Mouse (Mus musculus) hindbrain, embryonic 12.5 days (tissue): ENCODE results near the gene Vegfa. TPM values are rescaled to one million over a fixed set of nuclear protein-coding genes. Genes with fewer than 3 reads are reported as not detected.
A peak's percentile ranks its signal among the peaks of the same experiment; 100 is the strongest.

Experiments
- ATAC-seq: fragments of 200-750 bp; cut with Nextera tagmentation; 2 replicates; pipeline ENCODE4 v1.8.0; 2017; ENCODE audit warnings: moderate TSS enrichment; ENCODE audit not compliant: low FRiP score
- H3K27ac ChIP-seq: fragments of 300-500 bp; sonication (generic); 2 replicates; pipeline ENCODE4 v1.5.1; 2016; ENCODE audit warnings: mild to moderate bottlenecking
- H3K27me3 ChIP-seq: fragments of 300-500 bp; sonication (generic); 2 replicates; pipeline ENCODE4 v1.6.1; 2016; ENCODE audit warnings: mild to moderate bottlenecking
- H3K36me3 ChIP-seq: fragments of 300-500 bp; sonication (generic); 2 replicates; pipeline ENCODE4 v1.6.1; 2016; ENCODE audit warnings: mild to moderate bottlenecking
- H3K4me1 ChIP-seq: fragments of 300-500 bp; sonication (generic); 2 replicates; pipeline ENCODE4 v1.6.1; 2016
- H3K4me2 ChIP-seq: fragments of 300-500 bp; sonication (generic); replicated peaks from 2 replicates; pipeline ENCODE4 v1.6.1; 2016; ENCODE audit warnings: mild to moderate bottlenecking
- H3K4me3 ChIP-seq: fragments of 300-500 bp; sonication (generic); 2 replicates; pipeline ENCODE4 v1.5.1; 2016; ENCODE audit warnings: mild to moderate bottlenecking
- H3K9ac ChIP-seq: fragments of 300-500 bp; sonication (generic); 2 replicates; pipeline ENCODE4 v1.6.1; 2016; ENCODE audit warnings: mild to moderate bottlenecking, moderate library complexity
- H3K9me3 ChIP-seq: fragments of 300-500 bp; sonication (generic); replicated peaks from 2 replicates; pipeline ENCODE4 v1.6.1; 2016; ENCODE audit warnings: mild to moderate bottlenecking
- WGBS: fragments of 180-500 bp; shearing (Covaris S2); methylation state at CpG from one replicate; pipeline ENCODE4 v1.1.7; 2016; 5-methylcytosine and 5-hydroxymethylcytosine counted together
- polyA plus RNA-seq: library from polyadenylated mRNA; unstranded; fragments of >200 nt; fragmentation: Nextera tagmentation; extraction: Ambion mirVana; gene quantifications from 2 replicates; pipeline ENCODE4 v1.2.1, GENCODE M21; 2016

Vegfa gene
- polyA plus RNA-seq = 4.0 and 4.7 TPM in 2 replicates

GRCm38 (mm10) chr17:46032257-46032991, at the start of gene Vegfa:
Vegfa (minus strand) TSS chr17:46032369.
- peak; percentile 82 for ATAC-seq
- peak within 1 kb of the TSS; percentile 94 for H3K9ac ChIP-seq
- WGBS = under 1% methylated on average over 40 of the region's 40 CpGs

DNA sequence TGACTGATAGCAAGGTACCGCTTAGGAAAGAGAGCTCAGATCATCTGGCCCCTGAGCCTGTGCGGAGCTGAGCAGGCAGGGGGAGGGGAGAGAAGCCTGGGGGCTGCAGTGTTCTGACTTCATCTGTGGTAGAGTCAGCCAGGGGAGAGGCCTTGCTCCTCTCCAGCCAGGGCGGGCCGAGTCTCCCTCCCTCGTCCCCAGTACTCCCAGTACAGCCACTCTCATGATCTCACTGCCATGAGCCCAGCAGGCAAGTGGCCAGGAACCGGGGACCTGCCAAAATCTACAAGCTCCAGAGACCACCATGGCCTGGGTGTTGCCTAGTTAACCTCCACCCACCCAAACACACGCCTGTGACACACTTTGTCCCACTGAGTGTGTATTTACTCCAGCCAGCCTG, 49.5 kb upstream of the Vegfa start:
- H3K9ac ChIP-seq = no peak overlapping the region
- no peaks in the 10 kb centered on the region for H3K36me3 ChIP-seq
- no peak for ATAC-seq
- H3K4me3 ChIP-seq = no peak overlapping the region
- WGBS = 73% methylated on average over 6 of the region's 7 CpGs
- H3K9me3 ChIP-seq = 0 out of 2 replicates have a peak, but pooled peaks cover 3% of the 10 kb centered on the region
- H3K27ac ChIP-seq = no peak overlapping the region
- no peak overlapping the region for H3K4me2 ChIP-seq
- no peaks in the 10 kb centered on the region for H3K27me3 ChIP-seq
- peaks cover 39% of the 10 kb centered on the region for H3K4me1 ChIP-seq

More at GRCm38 (mm10) chr17:46032257-46032991, at the start of gene Vegfa:
- no peaks in the 10 kb centered on the region for H3K9me3 ChIP-seq
- no peaks in the 10 kb centered on the region for H3K36me3 ChIP-seq
- peak within 1 kb of the TSS; percentile 85 for H3K4me2 ChIP-seq
- H3K4me3 ChIP-seq = peak within 1 kb of the TSS; percentile 86
- peak within 1 kb of the TSS; percentile 91 for H3K27ac ChIP-seq
- H3K27me3 ChIP-seq = peaks cover 5% of the 10 kb centered on the region; the same call in 1 of the 2 replicates
- peaks cover 34% of the 10 kb centered on the region for H3K4me1 ChIP-seq

GRCm38 (mm10) chr17:46081042-46081441, 48.9 kb upstream of the Vegfa start:
- no peak overlapping the region for H3K4me2 ChIP-seq
- H3K27me3 ChIP-seq = no peaks in the 10 kb centered on the region
- H3K9ac ChIP-seq = no peak overlapping the region
- 65% methylated on average over 5 of the region's 5 CpGs for WGBS
- peaks cover 34% of the 10 kb centered on the region for H3K4me1 ChIP-seq
- no peaks in the 10 kb centered on the region for H3K36me3 ChIP-seq
- no peak for ATAC-seq
- H3K4me3 ChIP-seq = no peak overlapping the region
- no peak overlapping the region for H3K27ac ChIP-seq
- 0 out of 2 replicates have a peak, but pooled peaks cover 3% of the 10 kb centered on the region for H3K9me3 ChIP-seq

DNA sequence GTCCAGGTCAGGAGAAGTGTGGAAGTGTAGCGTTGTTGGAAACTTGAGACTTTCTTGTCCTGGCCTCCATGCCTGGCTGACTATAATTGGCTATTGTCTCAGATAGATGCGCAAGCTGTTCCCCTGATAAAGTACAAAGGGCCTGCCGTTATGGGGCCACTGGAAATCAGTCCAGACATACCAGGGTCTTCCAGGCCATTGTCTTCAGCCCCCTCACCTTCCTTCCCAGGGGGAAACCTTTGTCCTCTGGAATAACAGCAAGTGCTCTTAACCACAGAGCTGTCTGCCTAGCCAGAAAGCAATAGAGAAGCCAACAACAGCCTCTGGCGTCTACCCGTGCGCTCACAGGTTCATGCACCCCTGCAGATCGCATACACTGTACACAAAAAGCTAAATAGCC, 48.2 kb upstream of the Vegfa start:
- H3K36me3 ChIP-seq = no peaks in the 10 kb centered on the region
- no peaks in the 10 kb centered on the region for H3K27me3 ChIP-seq
- 0 out of 2 replicates have a peak, but pooled peaks cover 3% of the 10 kb centered on the region for H3K9me3 ChIP-seq
- H3K27ac ChIP-seq = no peak overlapping the region
- H3K4me1 ChIP-seq = peaks cover 34% of the 10 kb centered on the region
- no peak overlapping the region for H3K9ac ChIP-seq
- WGBS = 36% methylated on average over 7 of the region's 7 CpGs
- H3K4me2 ChIP-seq = no peak overlapping the region
- ATAC-seq = no peak
- no peak overlapping the region for H3K4me3 ChIP-seq

DNA sequence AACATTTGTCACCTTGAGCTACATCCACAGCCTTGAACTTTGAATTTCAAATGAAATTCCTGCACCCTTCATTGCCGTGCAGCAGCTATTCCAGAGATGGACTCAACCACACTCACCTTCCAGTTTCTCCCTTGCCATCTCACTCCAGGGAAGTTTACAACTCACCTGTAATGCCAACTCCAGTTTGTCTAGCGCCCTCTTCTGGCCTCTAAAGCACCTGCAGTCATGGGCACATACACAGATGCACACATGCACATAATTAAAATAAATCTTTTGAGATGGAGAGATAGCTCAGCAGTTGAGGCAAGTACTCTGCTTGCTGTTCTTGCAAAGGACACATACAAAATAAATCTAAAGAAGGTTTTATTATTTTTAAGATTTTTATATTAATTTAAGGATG, 46.9 kb upstream of the Vegfa start:
- no peak for ATAC-seq
- no peak overlapping the region for H3K27ac ChIP-seq
- no peaks in the 10 kb centered on the region for H3K27me3 ChIP-seq
- no peak overlapping the region for H3K4me3 ChIP-seq
- no peaks in the 10 kb centered on the region for H3K36me3 ChIP-seq
- H3K4me1 ChIP-seq = peaks cover 22% of the 10 kb centered on the region
- 0 out of 2 replicates have a peak, but pooled peaks cover 3% of the 10 kb centered on the region for H3K9me3 ChIP-seq
- WGBS = 65% methylated on average over 2 of the region's 2 CpGs
- no peak overlapping the region for H3K4me2 ChIP-seq
- no peak overlapping the region for H3K9ac ChIP-seq

DNA sequence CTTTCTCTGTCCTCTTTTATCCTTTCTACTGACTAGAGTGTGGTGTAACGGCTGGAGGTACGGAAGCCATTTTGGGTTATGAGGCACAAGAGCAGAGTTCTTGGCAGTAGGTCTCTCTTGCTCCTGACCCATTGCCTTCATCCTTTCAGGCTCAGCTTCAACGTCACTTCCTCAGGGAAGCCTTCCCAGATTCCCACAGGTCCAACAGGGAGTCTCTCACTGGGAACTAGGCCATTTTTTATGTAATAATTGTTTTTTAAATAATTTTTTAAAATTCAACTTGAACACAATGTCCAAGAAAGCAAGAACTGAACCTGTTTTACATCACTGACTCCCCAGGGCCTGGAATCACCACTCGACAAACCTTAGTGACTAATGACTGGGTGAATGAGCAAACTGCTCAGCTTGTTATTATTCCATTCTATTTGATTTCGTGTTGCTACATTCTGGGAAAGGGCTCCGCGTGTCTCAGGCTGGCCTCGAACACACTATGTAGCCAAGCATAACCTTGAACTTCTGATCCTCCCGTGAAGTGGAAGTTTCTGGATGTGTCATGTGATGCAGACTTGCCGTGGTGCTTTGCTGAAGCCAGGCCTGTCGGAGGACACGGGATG, 45.9 kb upstream of the Vegfa start:
- H3K4me3 ChIP-seq = no peak overlapping the region
- 0 out of 2 replicates have a peak, but pooled peaks cover 3% of the 10 kb centered on the region for H3K9me3 ChIP-seq
- H3K27ac ChIP-seq = no peak overlapping the region
- no peak overlapping the region for H3K4me2 ChIP-seq
- WGBS = 93% methylated on average over 12 of the region's 12 CpGs
- H3K9ac ChIP-seq = no peak overlapping the region
- ATAC-seq = no peak
- no peaks in the 10 kb centered on the region for H3K36me3 ChIP-seq
- H3K4me1 ChIP-seq = peaks cover 18% of the 10 kb centered on the region
- no peaks in the 10 kb centered on the region for H3K27me3 ChIP-seq

DNA sequence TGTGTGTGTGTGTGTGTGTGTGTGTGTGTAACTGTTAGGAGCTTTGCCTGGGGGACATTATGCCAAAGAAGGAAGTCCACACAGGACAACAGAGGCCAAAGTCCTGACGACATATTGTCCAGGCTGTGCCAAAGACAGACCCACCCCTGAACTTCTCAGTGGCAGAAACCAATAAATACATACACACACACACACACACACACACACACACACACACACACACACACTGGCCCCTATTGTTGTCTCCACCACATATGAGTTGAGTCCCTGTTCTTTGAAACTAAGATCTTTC, 44.0 kb upstream of the Vegfa start:
- Histone ChIP-seq H3K36me3 (no peaks in the 10 kb centered on the region), H3K27me3 (no peaks in the 10 kb centered on the region), H3K4me1 (peaks cover 11% of the 10 kb centered on the region), H3K4me2 (no peak overlapping the region), H3K27ac (no peak overlapping the region), H3K9ac (no peak overlapping the region), H3K4me3 (no peak overlapping the region), H3K9me3 (0 out of 2 replicates have a peak, but pooled peaks cover 3% of the 10 kb centered on the region)
- ATAC-seq = no peak
- no CpG with 5 or more reads among the region's 1 CpGs for WGBS

- Histone ChIP-seq H3K27me3 (no peaks in the 10 kb centered on the region), H3K9ac (no peak overlapping the region), H3K9me3 (0 out of 2 replicates have a peak, but pooled peaks cover 3% of the 10 kb centered on the region), H3K4me1 (peaks cover 7% of the 10 kb centered on the region; the same call in 1 of the 2 replicates), H3K4me2 (no peak overlapping the region), H3K36me3 (no peaks in the 10 kb centered on the region), H3K4me3 (no peak overlapping the region), H3K27ac (no peak overlapping the region)
- ATAC-seq = no peak
- 81% methylated on average over 5 of the region's 5 CpGs for WGBS
These were observed 43.5 kb upstream of the Vegfa start for GRCm38 (mm10) chr17:46075551-46076259.

DNA sequence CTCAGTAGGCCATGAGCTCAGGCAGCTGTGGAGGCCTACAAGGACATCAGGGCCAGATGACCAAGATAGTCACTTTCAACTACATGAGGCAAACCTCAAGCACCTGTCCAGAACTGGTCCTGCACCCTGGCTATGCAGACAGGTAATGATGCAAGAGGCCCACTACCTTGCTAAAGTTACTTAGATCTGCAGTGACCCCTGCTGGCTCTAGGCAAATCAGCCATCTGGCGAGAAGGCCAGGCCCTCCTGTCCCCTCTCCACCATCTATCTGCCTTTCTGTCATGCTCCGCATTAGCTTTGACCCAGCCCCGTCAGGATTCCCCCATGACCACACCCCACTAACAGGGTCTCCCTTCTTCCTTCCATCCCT, 42.9 kb upstream of the Vegfa start:
- Histone ChIP-seq H3K36me3 (no peaks in the 10 kb centered on the region), H3K27ac (no peak overlapping the region), H3K9ac (no peak overlapping the region), H3K4me1 (0 out of 2 replicates have a peak, but pooled peaks cover 4% of the 10 kb centered on the region), H3K9me3 (0 out of 2 replicates have a peak, but pooled peaks cover 3% of the 10 kb centered on the region), H3K4me3 (no peak overlapping the region), H3K27me3 (no peaks in the 10 kb centered on the region), H3K4me2 (no peak overlapping the region)
- no peak for ATAC-seq
- 44% methylated on average over 3 of the region's 3 CpGs for WGBS

DNA sequence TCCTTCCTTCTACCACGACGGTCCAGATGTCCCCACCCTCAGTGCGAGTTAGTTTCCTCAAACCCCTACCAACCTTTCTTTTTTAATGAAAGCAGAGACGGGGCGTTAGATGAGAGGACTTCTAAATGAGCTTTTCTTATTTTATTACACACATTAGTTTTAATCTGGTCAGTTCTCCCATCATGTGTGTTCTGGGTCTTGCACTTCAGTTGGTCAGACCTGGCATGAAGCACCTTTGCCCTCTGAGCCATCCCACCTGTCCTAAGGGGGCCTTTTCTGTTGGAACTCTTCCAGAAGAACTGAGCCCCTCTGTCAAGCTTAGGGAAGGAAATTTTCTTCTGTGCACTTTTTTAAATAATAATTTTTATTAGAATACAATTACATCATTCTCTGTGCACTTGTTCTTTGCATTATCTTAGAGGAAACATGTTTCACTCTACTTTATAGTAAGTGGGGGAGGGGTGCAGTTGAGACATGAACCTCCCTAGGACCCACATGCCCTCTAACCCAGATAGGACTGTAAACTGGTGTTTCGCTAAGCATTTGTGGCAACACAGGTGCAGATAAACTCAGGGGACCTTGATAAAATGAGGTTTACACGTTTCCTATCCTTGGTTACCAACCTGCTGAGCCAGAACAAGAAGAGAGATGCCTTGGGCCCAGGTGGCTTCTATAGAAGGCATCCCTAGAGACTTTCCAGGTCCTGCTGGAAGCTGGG, 42.4 kb upstream of the Vegfa start:
- Histone ChIP-seq H3K27ac (no peak overlapping the region), H3K9ac (no peak overlapping the region), H3K27me3 (no peaks in the 10 kb centered on the region), H3K4me3 (no peak overlapping the region), H3K4me1 (0 out of 2 replicates have a peak, but pooled peaks cover 4% of the 10 kb centered on the region), H3K9me3 (0 out of 2 replicates have a peak, but pooled peaks cover 3% of the 10 kb centered on the region), H3K4me2 (peak overlapping the region; percentile 29; the same call in 1 of the 2 replicates), H3K36me3 (no peaks in the 10 kb centered on the region)
- no peak for ATAC-seq
- WGBS = 71% methylated on average over 7 of the region's 7 CpGs

GRCm38 (mm10) chr17:46073730-46074301, 41.6 kb upstream of the Vegfa start:
- Histone ChIP-seq H3K4me3 (no peak overlapping the region), H3K4me1 (0 out of 2 replicates have a peak, but pooled peaks cover 4% of the 10 kb centered on the region), H3K27me3 (no peaks in the 10 kb centered on the region), H3K9ac (no peak overlapping the region), H3K27ac (no peak overlapping the region), H3K36me3 (no peaks in the 10 kb centered on the region), H3K9me3 (0 out of 2 replicates have a peak, but pooled peaks cover under 1% of the 10 kb centered on the region), H3K4me2 (peak overlapping the region; percentile 29; the same call in 1 of the 2 replicates)
- 67% methylated on average over 23 of the region's 23 CpGs for WGBS
- peak; percentile 26; the same call in 1 of the 2 replicates for ATAC-seq
